Mouse (Mus musculus) stomach, postnatal 0 days (tissue): ENCODE measurements around the gene Dgcr8. TPM values are rescaled to one million over a fixed set of nuclear protein-coding genes. Genes with fewer than 3 reads are reported as not detected.

Experiments
- ATAC-seq: fragments of 200-750 bp; cut with Nextera tagmentation; 2 replicates; pipeline ENCODE4 v1.8.0; 2017; ENCODE audit not compliant: low FRiP score, low TSS enrichment
- DNase-seq: peaks from one replicate; pipeline ENCODE4 v3.0.0-alpha.2; 2016; ENCODE audit warnings: low spot score
- H3K27ac ChIP-seq: fragments of 300-500 bp; sonication (generic); replicated peaks from 2 replicates; pipeline ENCODE4 v1.5.1; 2014; ENCODE audit warnings: mild to moderate bottlenecking, control low read depth
- H3K27me3 ChIP-seq: fragments of 300-500 bp; sonication (generic); 2 replicates; pipeline ENCODE4 v1.6.1; 2014; ENCODE audit warnings: low read length; ENCODE audit not compliant: control insufficient read depth, insufficient read depth
- H3K36me3 ChIP-seq: fragments of 300-500 bp; sonication (generic); 2 replicates; pipeline ENCODE4 v1.6.1; 2014; ENCODE audit warnings: low read length, mixed read lengths; ENCODE audit not compliant: control insufficient read depth, insufficient read depth
- H3K4me1 ChIP-seq: fragments of 300-500 bp; sonication (generic); replicated peaks from 2 replicates; pipeline ENCODE4 v1.6.1; 2014; ENCODE audit warnings: antibody characterized with exemption; ENCODE audit not compliant: control insufficient read depth, insufficient read depth
- H3K4me2 ChIP-seq: fragments of 300-500 bp; sonication (generic); replicated peaks from 2 replicates; pipeline ENCODE4 v1.6.1; 2014; ENCODE audit warnings: low read depth, mild to moderate bottlenecking, control low read depth, moderate library complexity
- H3K4me3 ChIP-seq: fragments of 300-500 bp; sonication (generic); 2 replicates; pipeline ENCODE4 v1.5.1; 2014; ENCODE audit warnings: low read depth, low read length, control low read depth
- H3K9ac ChIP-seq: fragments of 300-500 bp; sonication (generic); 2 replicates; pipeline ENCODE4 v1.6.1; 2014; ENCODE audit warnings: mild to moderate bottlenecking, low read length, control low read depth, mixed read lengths
- H3K9me3 ChIP-seq: fragments of 300-500 bp; sonication (generic); 2 replicates; pipeline ENCODE4 v1.6.1; 2016; ENCODE audit warnings: low read length; ENCODE audit not compliant: control insufficient read depth
- CTCF ChIP-seq: IDR thresholded peaks from 2 replicates; pipeline ENCODE4 v1.5.1; 2016; ENCODE audit warnings: antibody characterized with exemption, low read depth, mild to moderate bottlenecking, moderate library complexity
- EP300 ChIP-seq: optimal IDR thresholded peaks from 2 replicates; pipeline ENCODE3; 2016; ENCODE audit warnings: antibody characterized with exemption
- WGBS: fragments of 180-500 bp; shearing (Covaris S2); extraction: QIAGEN DNeasy Blood & Tissue Kit; methylation state at CpG from one replicate; pipeline ENCODE4 v1.1.7; 2014; 5-methylcytosine and 5-hydroxymethylcytosine counted together
- polyA plus RNA-seq: library from polyadenylated mRNA; unstranded; fragments of >200 nt; fragmentation: Nextera tagmentation; extraction: Ambion mirVana; gene quantifications from 2 replicates; pipeline ENCODE4 v1.2.1, GENCODE M21; 2015

Gene Dgcr8
- polyA plus RNA-seq, 1 experiment from 2014 or later = 8.4 TPM

DNA sequence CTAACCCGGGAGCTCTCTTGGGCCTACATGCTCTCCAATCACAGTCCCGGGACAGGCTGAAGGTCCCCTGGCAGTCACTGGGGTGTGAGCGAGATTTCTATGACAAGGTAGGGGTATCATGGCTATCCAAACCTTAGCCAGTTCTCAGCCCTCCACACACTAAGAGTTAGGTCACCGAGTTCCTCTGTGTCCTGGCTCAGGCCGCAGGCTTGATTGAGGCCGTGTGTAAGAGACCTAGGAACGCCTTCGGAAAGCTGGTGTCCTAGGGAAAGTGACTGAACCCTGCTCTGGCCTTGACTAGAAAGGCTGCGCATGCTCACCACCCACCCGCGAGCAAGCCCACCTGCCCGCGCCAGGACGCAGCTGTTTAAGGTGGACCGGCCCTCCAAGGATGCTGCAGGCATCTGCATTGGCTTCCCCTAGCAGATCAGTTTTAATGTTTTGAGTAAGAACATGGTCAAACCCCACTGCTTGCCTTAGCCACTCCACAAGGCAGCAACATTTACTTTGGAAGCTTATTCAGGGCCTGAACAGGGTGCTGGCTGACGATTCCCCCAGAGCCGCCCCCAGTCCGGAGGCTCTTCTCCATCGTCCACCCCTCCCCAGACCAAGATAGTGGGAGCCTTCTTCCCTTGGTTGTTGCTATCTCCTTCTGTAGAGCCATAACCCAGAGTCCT, 53.5 kb downstream of the Dgcr8 start:
- Histone ChIP-seq H3K4me3 (peak overlapping the region; percentile 70), H3K27ac (peak overlapping the region; percentile 86), H3K4me1 (0 out of 2 replicates have a peak, but pooled peaks cover 4% of the 10 kb centered on the region), H3K27me3 (no peaks in the 10 kb centered on the region), H3K4me2 (peak overlapping the region; percentile 81), H3K9ac (peak overlapping the region; percentile 82), H3K9me3 (no peaks in the 10 kb centered on the region), H3K36me3 (peaks cover 8% of the 10 kb centered on the region; the same call in 1 of the 2 replicates)
- DNase-seq = peak; percentile 57
- TF ChIP-seq CTCF = no peak
- TF ChIP-seq EP300 = no peak
- ATAC-seq = peak; percentile 66
- WGBS = 1% methylated on average over 19 of the region's 19 CpGs

DNA sequence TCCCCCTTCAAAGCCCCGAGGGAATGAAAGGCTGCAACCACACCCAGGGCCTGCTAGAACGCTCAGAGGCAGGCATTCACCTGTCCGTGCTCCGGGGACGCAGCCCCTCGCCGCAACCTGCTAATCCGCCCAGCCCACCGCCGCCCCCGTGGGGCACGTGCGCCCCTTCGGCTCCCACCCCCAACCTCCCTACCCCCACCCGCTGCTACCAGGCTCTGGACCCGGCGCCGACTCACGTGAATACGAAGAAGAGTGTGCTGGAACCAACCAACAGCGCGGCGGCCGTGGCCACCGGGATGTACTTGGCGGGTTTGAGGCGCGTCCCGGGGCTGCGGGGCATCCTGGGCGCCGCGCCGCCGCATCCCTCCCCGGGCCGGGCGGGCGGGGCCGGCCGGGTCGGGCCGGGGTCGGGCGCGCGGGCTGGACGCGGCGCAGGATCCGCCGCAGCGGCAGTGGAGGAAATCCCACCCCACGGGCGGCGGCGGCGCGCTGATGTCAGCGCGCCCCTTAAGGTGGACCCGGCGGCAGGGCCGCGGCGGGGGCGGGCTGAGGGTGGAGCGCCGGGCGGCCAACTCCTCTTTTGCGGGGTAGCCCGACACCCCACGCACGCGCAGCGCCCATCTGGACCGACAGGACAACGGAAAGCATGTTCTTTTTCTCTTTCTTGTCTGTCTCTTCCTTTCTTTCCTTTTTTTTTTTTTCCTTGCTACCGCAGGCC, 54.2 kb downstream of the Dgcr8 start, which contains the start of gene Zdhhc8:
TSS of gene Zdhhc8 (minus strand) at position 466 of the 718 bp plus-strand sequence.
- Histone ChIP-seq H3K4me3 (peak within 1 kb of the TSS; percentile 70), H3K9me3 (no peaks in the 10 kb centered on the region), H3K27me3 (no peaks in the 10 kb centered on the region), H3K27ac (peak within 1 kb of the TSS; percentile 86), H3K4me1 (0 out of 2 replicates have a peak, but pooled peaks cover 4% of the 10 kb centered on the region), H3K36me3 (0 out of 2 replicates have a peak, but pooled peaks cover 5% of the 10 kb centered on the region), H3K4me2 (peak within 1 kb of the TSS; percentile 81), H3K9ac (peak within 1 kb of the TSS; percentile 82)
- DNase-seq (peak; percentile 75), ATAC-seq (peak; percentile 72)
- TF ChIP-seq CTCF = no peak
- TF ChIP-seq EP300 = no peak
- WGBS = under 1% methylated on average over 62 of the region's 79 CpGs

GRCm38 (mm10) chr16:18233919-18234670, 55.0 kb downstream of the Dgcr8 start:
- Histone ChIP-seq H3K36me3 (0 out of 2 replicates have a peak, but pooled peaks cover under 1% of the 10 kb centered on the region), H3K9ac (peak overlapping the region; percentile 82), H3K4me3 (peak overlapping the region; percentile 70), H3K9me3 (no peaks in the 10 kb centered on the region), H3K27me3 (no peaks in the 10 kb centered on the region), H3K27ac (peak overlapping the region; percentile 86), H3K4me1 (0 out of 2 replicates have a peak, but pooled peaks cover 4% of the 10 kb centered on the region), H3K4me2 (peak overlapping the region; percentile 81)
- 0 out of 2 replicates have a peak, but pooled peaks have one; percentile 24 for ATAC-seq
- no peak for TF ChIP-seq EP300
- no peak for TF ChIP-seq CTCF
- DNase-seq = peak; percentile 38
- 8% methylated on average over 13 of the region's 13 CpGs for WGBS

DNA sequence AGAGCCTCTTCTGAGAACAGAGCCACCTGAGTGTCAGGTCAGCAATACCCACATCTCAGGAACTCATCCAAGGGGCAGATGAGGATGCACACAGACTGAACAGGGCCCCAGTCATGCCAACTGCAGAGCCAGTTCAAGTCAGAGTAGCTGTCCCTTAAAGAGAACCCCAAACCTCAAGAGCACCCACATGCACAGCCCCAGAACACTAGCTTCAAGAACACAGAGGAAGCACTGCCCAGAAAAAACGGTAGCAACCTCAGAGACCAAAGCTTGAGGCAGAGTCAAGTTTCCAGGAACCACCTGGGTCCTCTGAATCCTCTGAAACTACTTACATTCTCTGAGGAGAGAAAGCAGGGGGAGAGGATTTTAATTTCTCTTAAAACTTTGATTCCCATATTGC, 55.6 kb downstream of the Dgcr8 start:
- H3K4me2 ChIP-seq = no peak overlapping the region
- 0 out of 2 replicates have a peak, but pooled peaks cover 4% of the 10 kb centered on the region for H3K4me1 ChIP-seq
- 0 out of 2 replicates have a peak overlapping the region, but pooled peaks have one; percentile 13 for H3K9ac ChIP-seq
- H3K9me3 ChIP-seq = no peaks in the 10 kb centered on the region
- no peak for ATAC-seq
- no peaks in the 10 kb centered on the region; the same call in 1 of the 2 replicates for H3K36me3 ChIP-seq
- TF ChIP-seq EP300 (no peak), CTCF (no peak)
- WGBS = 28% methylated on average over 1 of the region's 1 CpGs
- no peaks in the 10 kb centered on the region for H3K27me3 ChIP-seq
- DNase-seq = no peak
- no peak overlapping the region for H3K27ac ChIP-seq
- no peak overlapping the region for H3K4me3 ChIP-seq

DNA sequence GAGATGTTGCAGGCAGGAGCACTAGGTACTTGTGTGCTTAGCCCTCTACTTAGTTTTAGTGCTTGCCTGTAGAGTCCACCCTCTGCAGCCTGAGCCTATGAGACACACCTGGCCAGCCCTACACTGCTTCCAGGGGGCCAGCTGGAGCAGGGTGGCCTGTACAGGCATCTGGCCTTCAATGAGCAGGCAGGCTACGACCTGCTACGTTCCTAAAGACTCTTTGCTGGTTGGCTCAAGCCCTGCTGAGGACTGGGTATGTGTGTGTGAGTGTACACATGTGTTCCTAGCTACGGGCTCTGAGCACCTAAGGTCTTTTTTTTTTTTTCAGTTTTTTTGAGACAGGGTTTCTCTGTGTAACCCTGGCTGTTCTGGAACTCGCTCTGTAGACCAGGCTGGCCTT, 57.6 kb downstream of the Dgcr8 start:
- no peak overlapping the region; the same call in 1 of the 2 replicates for H3K27ac ChIP-seq
- H3K4me3 ChIP-seq = no peak overlapping the region
- ATAC-seq (no peak), DNase-seq (no peak)
- H3K36me3 ChIP-seq = peaks cover 4% of the 10 kb centered on the region
- no peak overlapping the region for H3K4me2 ChIP-seq
- no peak for TF ChIP-seq EP300
- no peak for TF ChIP-seq CTCF
- 0 out of 2 replicates have a peak, but pooled peaks cover 4% of the 10 kb centered on the region for H3K4me1 ChIP-seq
- H3K9me3 ChIP-seq = no peaks in the 10 kb centered on the region
- no peak overlapping the region for H3K9ac ChIP-seq
- no peaks in the 10 kb centered on the region for H3K27me3 ChIP-seq
- WGBS = 65% methylated on average over 4 of the region's 4 CpGs
